Mouse (Mus musculus) hindbrain, embryonic 11.5 days (tissue): Measurements from ENCODE around the gene Kcnj8. TPM values are rescaled to one million over a fixed set of nuclear protein-coding genes. Genes with fewer than 3 reads are reported as not detected.
A peak's percentile ranks its signal among the peaks of the same experiment; 100 is the strongest.

ENCODE experiments used
- ATAC-seq: fragments of 200-750 bp; cut with Nextera tagmentation; 2 replicates; pipeline ENCODE4 v1.8.0; 2017; ENCODE audit warnings: mild to moderate bottlenecking, moderate TSS enrichment, moderate library complexity; ENCODE audit not compliant: low FRiP score
- DNase-seq: peaks from one replicate; pipeline ENCODE4 v3.0.0-alpha.2; 2015; ENCODE audit warnings: low spot score
- H3K27ac ChIP-seq: fragments of 300-500 bp; sonication (generic); 2 replicates; pipeline ENCODE4 v1.5.1; 2014; ENCODE audit warnings: mild to moderate bottlenecking, low read depth, low read length
- H3K27me3 ChIP-seq: fragments of 300-500 bp; sonication (generic); 2 replicates; pipeline ENCODE4 v1.6.1; 2014; ENCODE audit warnings: mild to moderate bottlenecking, low read length, moderate library complexity, mixed read lengths; ENCODE audit not compliant: control insufficient read depth, insufficient read depth
- H3K36me3 ChIP-seq: fragments of 300-500 bp; sonication (generic); 2 replicates; pipeline ENCODE4 v1.6.1; 2014; ENCODE audit warnings: mild to moderate bottlenecking, low read length, moderate library complexity, mixed read lengths; ENCODE audit not compliant: control insufficient read depth, insufficient read depth
- H3K4me1 ChIP-seq: fragments of 300-500 bp; sonication (generic); replicated peaks from 2 replicates; pipeline ENCODE4 v1.6.1; 2014; ENCODE audit warnings: low read length, mixed read lengths; ENCODE audit not compliant: control insufficient read depth, insufficient read depth
- H3K4me2 ChIP-seq: fragments of 300-500 bp; sonication (generic); replicated peaks from 2 replicates; pipeline ENCODE4 v1.6.1; 2014; ENCODE audit warnings: mild to moderate bottlenecking, low read depth, low read length
- H3K4me3 ChIP-seq: fragments of 300-500 bp; sonication (generic); 2 replicates; pipeline ENCODE4 v1.5.1; 2014; ENCODE audit warnings: low read depth, low read length
- H3K9ac ChIP-seq: fragments of 300-500 bp; sonication (generic); 2 replicates; pipeline ENCODE4 v1.6.1; 2014; ENCODE audit warnings: low read depth, low read length
- H3K9me3 ChIP-seq: fragments of 300-500 bp; sonication (generic); 2 replicates; pipeline ENCODE4 v1.6.1; 2016; ENCODE audit warnings: low read length; ENCODE audit not compliant: control insufficient read depth
- WGBS: fragments of 180-500 bp; shearing (Covaris S2); extraction: QIAGEN DNeasy Blood & Tissue Kit; methylation state at CpG from one replicate; pipeline ENCODE4 v1.1.7; 2014; 5-methylcytosine and 5-hydroxymethylcytosine counted together
- polyA plus RNA-seq: library from polyadenylated mRNA; unstranded; fragments of >200 nt; fragmentation: Nextera tagmentation; extraction: Ambion mirVana; gene quantifications from 2 replicates; pipeline ENCODE4 v1.2.1, GENCODE M21; 2014

Kcnj8 gene
- polyA plus RNA-seq, 1 experiment from 2014 or later: 4.8 TPM

- Histone ChIP-seq H3K27me3 (no peaks in the 10 kb centered on the region), H3K27ac (no peak overlapping the region), H3K4me2 (no peak overlapping the region), H3K4me3 (no peak overlapping the region), H3K9ac (no peak overlapping the region), H3K36me3 (no peaks in the 10 kb centered on the region), H3K9me3 (no peaks in the 10 kb centered on the region), H3K4me1 (no peaks in the 10 kb centered on the region)
- ATAC-seq: no peak
- WGBS: 86% methylated on average over 10 of the region's 10 CpGs
- no peak for DNase-seq
Measured at GRCm38 (mm10) chr6:142558076-142558475, 13.3 kb downstream of the Kcnj8 start.

DNA sequence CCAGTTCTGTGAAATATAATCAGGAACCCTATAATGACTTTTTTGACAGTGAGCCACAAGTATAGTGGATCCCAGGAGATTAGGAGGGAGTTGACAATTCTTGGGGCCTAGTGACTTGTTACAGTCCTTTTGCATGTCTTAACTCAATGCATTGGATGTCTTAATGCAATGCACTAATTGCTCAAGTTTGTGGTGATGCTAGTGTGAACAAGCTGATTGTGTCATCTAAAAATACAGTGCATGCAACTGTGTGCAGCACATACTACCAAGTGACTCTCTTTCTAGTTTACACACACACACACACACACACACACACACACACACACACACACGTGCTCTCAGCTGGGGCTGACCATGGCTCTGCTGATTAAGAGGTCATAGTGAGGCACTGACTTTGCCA is 15.4 kb downstream of the Kcnj8 start:
- Histone ChIP-seq H3K27me3 (no peaks in the 10 kb centered on the region), H3K4me1 (no peaks in the 10 kb centered on the region), H3K27ac (no peak overlapping the region), H3K36me3 (no peaks in the 10 kb centered on the region), H3K9ac (no peak overlapping the region), H3K9me3 (no peaks in the 10 kb centered on the region), H3K4me3 (no peak overlapping the region), H3K4me2 (no peak overlapping the region)
- no peak for ATAC-seq
- no peak for DNase-seq
- WGBS: 42% methylated on average over 1 of the region's 1 CpGs

DNA sequence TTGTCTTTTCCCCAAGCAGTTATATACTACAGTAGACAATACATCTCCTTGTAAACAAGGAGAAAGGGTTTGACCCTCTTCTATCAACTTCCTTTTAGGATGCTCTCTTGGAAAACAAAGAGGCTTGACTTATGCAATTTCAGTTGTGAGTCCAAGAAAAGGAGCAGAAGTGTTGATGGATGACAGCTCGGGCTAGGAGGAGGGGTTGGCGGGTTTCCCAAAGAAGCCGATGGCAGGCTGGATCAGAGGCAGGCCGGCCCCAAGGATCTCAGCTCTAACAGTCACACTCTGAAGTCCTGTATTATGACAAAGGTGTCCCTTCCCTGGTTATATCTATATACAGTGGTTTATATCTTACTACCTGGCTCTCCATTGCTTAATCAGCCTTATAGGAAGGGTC is 19.9 kb downstream of the Kcnj8 start:
- Histone ChIP-seq H3K4me3 (no peak overlapping the region), H3K27me3 (no peaks in the 10 kb centered on the region), H3K36me3 (no peaks in the 10 kb centered on the region), H3K9ac (no peak overlapping the region), H3K4me2 (no peak overlapping the region), H3K4me1 (no peaks in the 10 kb centered on the region), H3K27ac (no peak overlapping the region), H3K9me3 (no peaks in the 10 kb centered on the region)
- ATAC-seq (no peak), DNase-seq (no peak)
- 83% methylated on average over 4 of the region's 4 CpGs for WGBS

DNA sequence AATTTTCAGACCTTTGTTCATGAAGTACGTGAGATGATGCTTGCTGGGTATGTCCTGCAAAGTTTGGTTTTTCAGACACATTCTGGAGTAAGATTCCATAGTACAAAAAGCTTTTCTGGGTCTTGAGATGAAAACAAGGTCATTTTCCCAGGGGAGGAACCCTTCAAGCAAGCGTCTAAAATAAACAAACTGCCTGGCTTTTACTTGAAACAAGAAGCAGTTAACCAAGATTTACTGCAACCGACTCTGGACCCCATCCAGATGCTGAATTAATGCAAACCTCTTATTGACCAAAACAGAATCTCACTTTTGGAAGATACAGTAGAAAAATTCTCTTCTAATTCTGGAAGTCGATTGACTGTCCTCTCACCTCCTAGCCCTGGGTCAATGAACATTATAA is 20.5 kb downstream of the Kcnj8 start:
- Histone ChIP-seq H3K9me3 (no peaks in the 10 kb centered on the region), H3K27ac (no peak overlapping the region), H3K4me2 (no peak overlapping the region), H3K4me3 (no peak overlapping the region), H3K36me3 (no peaks in the 10 kb centered on the region), H3K27me3 (no peaks in the 10 kb centered on the region), H3K9ac (no peak overlapping the region), H3K4me1 (no peaks in the 10 kb centered on the region)
- ATAC-seq: no peak
- DNase-seq: no peak
- 69% methylated on average over 4 of the region's 4 CpGs for WGBS

DNA sequence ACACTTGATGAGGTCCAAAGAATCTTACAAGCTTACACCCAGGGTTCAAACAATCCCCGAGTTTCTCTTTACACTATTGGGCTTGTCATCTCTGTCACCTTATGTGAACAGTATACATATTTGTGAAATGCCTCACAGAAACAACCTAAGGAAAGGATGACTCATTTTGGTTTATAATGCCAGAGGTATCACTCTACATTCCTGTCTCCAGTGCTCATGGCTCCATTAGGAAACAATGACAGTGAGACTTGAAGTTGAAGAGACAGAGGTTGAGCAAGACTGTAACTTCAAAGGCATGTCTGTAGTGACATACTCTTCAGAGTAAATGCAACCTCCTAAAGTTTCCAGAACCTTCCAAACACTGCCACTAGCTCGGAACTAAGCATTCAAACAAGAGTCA is 23.0 kb downstream of the Kcnj8 start:
- H3K36me3 ChIP-seq: no peaks in the 10 kb centered on the region
- WGBS: 84% methylated on average over 2 of the region's 2 CpGs
- no peak overlapping the region for H3K27ac ChIP-seq
- H3K27me3 ChIP-seq: no peaks in the 10 kb centered on the region
- H3K4me1 ChIP-seq: no peaks in the 10 kb centered on the region
- no peak overlapping the region for H3K9ac ChIP-seq
- no peak for DNase-seq
- ATAC-seq: no peak
- H3K9me3 ChIP-seq: no peaks in the 10 kb centered on the region
- no peak overlapping the region for H3K4me3 ChIP-seq
- H3K4me2 ChIP-seq: no peak overlapping the region

DNA sequence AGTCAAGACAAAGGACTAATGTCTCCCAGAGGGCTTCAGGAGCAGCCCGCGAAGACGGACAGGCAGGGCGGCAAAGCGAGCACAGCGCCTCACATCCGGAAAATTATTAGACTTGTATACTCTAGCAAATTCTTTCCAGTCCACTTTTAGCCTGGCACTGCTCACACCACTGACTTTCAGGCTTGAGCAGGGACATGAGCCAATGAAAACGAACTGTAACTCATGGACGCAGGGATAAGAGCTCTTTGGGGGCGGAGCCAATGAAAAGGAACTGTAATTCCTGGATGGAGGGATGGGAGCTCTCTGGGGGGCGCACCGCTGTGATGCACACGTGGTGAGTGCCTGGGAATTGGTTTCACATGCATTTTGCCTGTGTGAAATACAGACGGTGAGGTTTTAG is 26.3 kb downstream of the Kcnj8 start:
- no peaks in the 10 kb centered on the region for H3K9me3 ChIP-seq
- H3K36me3 ChIP-seq: no peaks in the 10 kb centered on the region
- no peaks in the 10 kb centered on the region for H3K27me3 ChIP-seq
- ATAC-seq (no peak), DNase-seq (no peak)
- WGBS: 52% methylated on average over 14 of the region's 14 CpGs
- no peak overlapping the region for H3K27ac ChIP-seq
- H3K4me2 ChIP-seq: peak overlapping the region; percentile 20; the same call in 1 of the 2 replicates
- H3K9ac ChIP-seq: no peak overlapping the region
- H3K4me1 ChIP-seq: no peaks in the 10 kb centered on the region
- H3K4me3 ChIP-seq: no peak overlapping the region

- ATAC-seq: no peak
- 80% methylated on average over 4 of the region's 4 CpGs for WGBS
- Histone ChIP-seq H3K4me1 (no peaks in the 10 kb centered on the region), H3K9me3 (no peaks in the 10 kb centered on the region), H3K27me3 (no peaks in the 10 kb centered on the region), H3K4me2 (no peak overlapping the region), H3K27ac (no peak overlapping the region), H3K9ac (no peak overlapping the region), H3K4me3 (no peak overlapping the region), H3K36me3 (no peaks in the 10 kb centered on the region)
- DNase-seq: no peak
Measured at GRCm38 (mm10) chr6:142543648-142544047, 27.8 kb downstream of the Kcnj8 start.

- Histone ChIP-seq H3K4me3 (no peak overlapping the region), H3K9me3 (no peaks in the 10 kb centered on the region), H3K36me3 (no peaks in the 10 kb centered on the region), H3K4me1 (no peaks in the 10 kb centered on the region), H3K4me2 (no peak overlapping the region), H3K27ac (no peak overlapping the region), H3K27me3 (no peaks in the 10 kb centered on the region), H3K9ac (no peak overlapping the region)
- ATAC-seq (no peak), DNase-seq (no peak)
- WGBS: 86% methylated on average over 6 of the region's 6 CpGs
Measured at GRCm38 (mm10) chr6:142542800-142543175, 28.6 kb downstream of the Kcnj8 start.

DNA sequence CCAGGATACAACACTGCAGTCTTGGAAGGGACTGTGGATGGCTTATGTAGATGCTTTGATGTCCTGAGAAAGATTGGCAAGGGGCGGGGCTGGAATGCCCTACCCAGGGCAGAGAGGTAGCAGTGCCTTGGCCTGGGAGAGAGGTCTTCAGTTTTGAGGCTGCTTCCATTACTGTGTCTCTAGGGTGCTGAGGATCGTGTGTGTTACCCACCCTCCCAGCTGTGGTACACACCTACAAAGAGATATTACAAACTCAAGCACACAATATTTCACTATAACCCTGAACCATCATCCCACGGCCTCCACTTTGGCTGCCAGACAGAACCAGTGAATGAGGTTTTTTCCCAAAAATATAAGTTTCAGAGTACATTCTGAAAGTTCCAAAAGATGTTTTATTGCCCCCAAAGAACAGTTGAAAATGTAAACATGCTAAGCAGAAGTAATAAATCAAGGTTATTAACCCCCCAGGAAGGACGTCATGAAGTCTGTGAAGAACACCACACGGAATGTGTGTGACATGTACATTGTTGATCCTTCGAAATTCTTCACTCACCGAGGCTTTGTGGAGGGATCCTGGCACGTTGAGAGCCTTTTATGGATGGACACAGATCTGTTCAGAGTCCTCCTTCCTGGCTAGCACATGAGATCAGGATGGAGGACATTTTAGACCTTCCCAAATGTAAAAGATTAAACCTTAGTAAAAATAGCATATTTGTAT is 29.2 kb downstream of the Kcnj8 start:
- no peak overlapping the region for H3K9ac ChIP-seq
- 84% methylated on average over 8 of the region's 8 CpGs for whole genome bisulfite sequencing
- no peaks in the 10 kb centered on the region for H3K36me3 ChIP-seq
- no peak for ATAC-seq
- H3K4me2 ChIP-seq: no peak overlapping the region
- DNase-seq: no peak
- no peaks in the 10 kb centered on the region for H3K4me1 ChIP-seq
- H3K27ac ChIP-seq: no peak overlapping the region
- H3K27me3 ChIP-seq: no peaks in the 10 kb centered on the region
- H3K4me3 ChIP-seq: no peak overlapping the region
- H3K9me3 ChIP-seq: no peaks in the 10 kb centered on the region
